Mouse (Mus musculus) megakaryocyte, embryonic 14.5 days (primary cell): Measurements from ENCODE around the gene Robo1. TPM values are rescaled to one million over a fixed set of nuclear protein-coding genes. Genes with fewer than 3 reads are reported as not detected.

Experiments
- H3K27me3 ChIP-seq: replicated peaks from 2 replicates; pipeline ENCODE3; 2012; ENCODE audit warnings: inconsistent platforms
- H3K36me3 ChIP-seq: replicated peaks from 2 replicates; pipeline ENCODE3; 2012; ENCODE audit warnings: low read length, inconsistent platforms, mixed read lengths
- H3K4me1 ChIP-seq: 2 replicates; pipeline ENCODE4 v1.6.1; 2012; ENCODE audit warnings: inconsistent platforms
- H3K4me3 ChIP-seq: replicated peaks from 2 replicates; pipeline ENCODE3; 2012; ENCODE audit warnings: moderate library complexity, mild to moderate bottlenecking, inconsistent platforms
- H3K9me3 ChIP-seq: 2 replicates; pipeline ENCODE4 v1.6.1; 2012; ENCODE audit warnings: inconsistent platforms
- FLI1 ChIP-seq: IDR thresholded peaks from 2 replicates; pipeline ENCODE4 v1.6.1; 2012; ENCODE audit warnings: low read length, inconsistent platforms, mixed read lengths
- GATA1 ChIP-seq: IDR thresholded peaks from 3 replicates; pipeline ENCODE4 v1.6.1; 2012; ENCODE audit warnings: mixed read lengths, low read length, inconsistent platforms, borderline replicate concordance
- polyA plus RNA-seq: library from polyadenylated mRNA; stranded (reverse); fragments of >175 nt; gene quantifications from 2 replicates; pipeline ENCODE4 v1.2.3, GENCODE M21; 2012; ENCODE audit warnings: low replicate concordance; ENCODE audit not compliant: insufficient read depth

The Robo1 gene
- polyA plus RNA-seq, 1 experiment, result 0.03 TPM

DNA sequence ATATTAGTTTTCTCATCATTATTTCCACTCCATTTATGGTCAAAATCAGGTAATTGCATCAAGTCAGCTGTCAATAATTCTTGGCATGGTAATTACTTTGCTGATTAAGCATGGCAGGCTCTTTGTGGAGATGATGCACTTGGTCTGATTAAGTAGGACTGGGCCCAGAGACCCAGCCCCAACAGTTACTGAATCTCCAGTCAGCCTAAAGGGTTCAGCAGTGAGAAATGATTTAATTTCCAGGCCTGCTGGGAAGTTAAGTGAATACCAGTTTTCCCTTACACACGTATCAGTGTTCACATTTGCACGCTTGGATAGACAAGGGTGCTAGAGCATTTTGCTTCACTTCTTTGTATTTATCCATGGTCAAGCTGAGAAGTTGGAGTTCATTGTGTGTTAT, 526.2 kb downstream of the Robo1 start:
- TF ChIP-seq GATA1 (no peak), FLI1 (no peak)
- Histone ChIP-seq H3K27me3 (no peaks in the 10 kb centered on the region), H3K4me3 (no peak overlapping the region), H3K36me3 (no peaks in the 10 kb centered on the region), H3K4me1 (no peaks in the 10 kb centered on the region), H3K9me3 (no peaks in the 10 kb centered on the region)

DNA sequence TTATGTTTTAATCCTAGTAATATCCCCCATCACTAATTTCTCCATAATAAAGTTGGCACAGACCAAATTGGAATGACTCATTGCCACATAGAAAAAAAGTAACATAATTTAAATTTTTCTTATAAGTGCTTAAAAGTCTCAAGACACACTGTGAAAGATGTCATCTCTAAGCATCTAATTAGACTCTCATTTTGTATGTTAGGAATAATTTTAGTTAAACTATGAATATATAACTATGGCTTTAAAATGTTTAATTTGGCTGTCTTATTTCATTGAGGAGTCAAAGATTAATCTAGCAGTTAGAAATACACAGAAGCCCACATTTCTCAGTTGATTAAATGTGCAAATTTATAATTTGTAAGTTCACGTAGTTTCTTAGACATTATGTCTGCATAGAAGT, 530.9 kb downstream of the Robo1 start:
- no peaks in the 10 kb centered on the region for H3K27me3 ChIP-seq
- peaks cover 9% of the 10 kb centered on the region; the same call in 1 of the 2 replicates for H3K9me3 ChIP-seq
- no peak overlapping the region for H3K4me3 ChIP-seq
- no peaks in the 10 kb centered on the region for H3K4me1 ChIP-seq
- TF ChIP-seq GATA1 (no peak), FLI1 (no peak)
- H3K36me3 ChIP-seq, result no peaks in the 10 kb centered on the region

GRCm38 (mm10) chr16:72841066-72841465, 533.0 kb downstream of the Robo1 start:
- H3K4me1 ChIP-seq, result no peaks in the 10 kb centered on the region
- TF ChIP-seq FLI1, result no peak
- TF ChIP-seq GATA1, result no peak
- H3K9me3 ChIP-seq, result peaks cover 9% of the 10 kb centered on the region; the same call in 1 of the 2 replicates
- no peaks in the 10 kb centered on the region for H3K36me3 ChIP-seq
- no peak overlapping the region for H3K4me3 ChIP-seq
- H3K27me3 ChIP-seq, result no peaks in the 10 kb centered on the region

DNA sequence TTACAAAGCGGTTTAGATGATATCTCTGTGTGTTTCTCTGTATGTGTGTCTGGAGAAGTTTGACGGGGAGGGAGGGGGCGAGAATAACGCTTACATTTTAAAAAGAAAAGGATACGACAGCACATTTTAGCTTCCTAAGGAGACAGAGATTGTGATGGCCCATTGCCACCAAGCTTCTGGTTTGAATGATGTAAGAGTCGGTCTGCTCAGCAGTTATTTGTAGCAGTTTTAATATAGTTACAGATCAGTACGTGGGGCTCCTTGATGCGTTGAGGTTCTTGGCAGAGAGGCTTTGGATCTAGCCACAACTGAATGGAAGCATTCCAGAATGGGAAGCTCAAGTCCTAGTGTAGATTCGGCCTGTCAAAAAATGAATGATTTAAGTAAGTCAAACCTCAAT, 546.0 kb downstream of the Robo1 start:
- Histone ChIP-seq H3K36me3 (no peaks in the 10 kb centered on the region), H3K4me1 (no peaks in the 10 kb centered on the region), H3K27me3 (no peaks in the 10 kb centered on the region), H3K4me3 (no peak overlapping the region), H3K9me3 (peaks cover 17% of the 10 kb centered on the region; the same call in 1 of the 2 replicates)
- TF ChIP-seq FLI1 (no peak), GATA1 (no peak)

GRCm38 (mm10) chr16:72854809-72855503, 546.9 kb downstream of the Robo1 start:
- no peaks in the 10 kb centered on the region for H3K36me3 ChIP-seq
- no peak overlapping the region for H3K4me3 ChIP-seq
- H3K9me3 ChIP-seq, result peaks cover 17% of the 10 kb centered on the region; the same call in 1 of the 2 replicates
- H3K27me3 ChIP-seq, result no peaks in the 10 kb centered on the region
- TF ChIP-seq GATA1 (no peak), FLI1 (no peak)
- H3K4me1 ChIP-seq, result no peaks in the 10 kb centered on the region

DNA sequence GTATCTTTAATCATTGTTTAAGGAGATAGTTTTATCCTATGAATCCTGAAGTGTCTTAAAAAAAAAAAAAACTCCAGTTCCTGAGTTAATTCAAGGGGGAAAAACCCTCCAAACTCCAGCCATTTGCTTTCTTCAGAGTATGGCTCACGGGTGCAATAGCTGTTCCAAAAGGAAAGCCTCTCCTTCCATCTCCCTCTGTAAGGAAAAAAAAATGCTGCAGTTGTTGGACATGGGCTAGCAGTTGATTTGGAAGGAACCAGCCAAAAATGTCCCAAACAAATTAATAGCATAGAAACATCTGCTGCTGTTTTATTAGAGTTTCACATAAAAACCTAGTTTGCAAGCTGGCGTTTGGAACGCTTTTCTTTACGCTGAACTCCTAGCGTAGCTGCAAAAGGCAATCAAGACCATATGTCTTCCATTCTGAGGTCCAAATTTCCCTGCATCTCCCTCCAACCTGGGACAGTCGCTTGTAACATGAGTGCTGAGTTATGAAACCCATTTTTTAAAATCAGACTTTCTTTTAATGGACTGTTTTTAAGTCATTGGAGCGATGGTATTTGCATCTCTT, 553.7 kb downstream of the Robo1 start:
- TF ChIP-seq GATA1, result no peak
- TF ChIP-seq FLI1, result no peak
- no peaks in the 10 kb centered on the region for H3K27me3 ChIP-seq
- H3K9me3 ChIP-seq, result peaks cover 10% of the 10 kb centered on the region; the same call in 1 of the 2 replicates
- H3K36me3 ChIP-seq, result no peaks in the 10 kb centered on the region
- no peaks in the 10 kb centered on the region for H3K4me1 ChIP-seq
- H3K4me3 ChIP-seq, result no peak overlapping the region

DNA sequence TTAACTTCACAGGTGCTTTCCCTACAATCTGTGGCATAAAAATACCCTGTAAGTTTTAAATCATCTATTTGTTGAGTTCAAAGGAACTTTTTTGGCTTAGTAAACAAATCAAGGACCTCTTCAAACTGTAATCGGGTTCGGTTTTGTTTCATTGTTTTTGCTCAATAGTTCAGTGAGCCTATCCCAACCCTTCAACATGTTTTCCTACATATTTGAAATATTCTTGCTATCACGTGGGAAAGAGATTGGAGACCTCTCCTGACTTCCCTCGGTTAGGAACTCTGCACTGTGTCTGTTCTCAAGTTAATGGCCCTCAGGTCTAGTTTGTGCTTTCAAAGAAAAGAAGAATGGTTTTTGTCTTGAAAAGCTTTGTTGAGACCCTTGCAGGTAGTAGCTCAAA, 557.9 kb downstream of the Robo1 start:
- TF ChIP-seq GATA1, result no peak
- no peak for TF ChIP-seq FLI1
- Histone ChIP-seq H3K27me3 (no peaks in the 10 kb centered on the region), H3K4me3 (no peak overlapping the region), H3K4me1 (no peaks in the 10 kb centered on the region), H3K9me3 (peaks cover 12% of the 10 kb centered on the region; the same call in 1 of the 2 replicates), H3K36me3 (no peaks in the 10 kb centered on the region)

DNA sequence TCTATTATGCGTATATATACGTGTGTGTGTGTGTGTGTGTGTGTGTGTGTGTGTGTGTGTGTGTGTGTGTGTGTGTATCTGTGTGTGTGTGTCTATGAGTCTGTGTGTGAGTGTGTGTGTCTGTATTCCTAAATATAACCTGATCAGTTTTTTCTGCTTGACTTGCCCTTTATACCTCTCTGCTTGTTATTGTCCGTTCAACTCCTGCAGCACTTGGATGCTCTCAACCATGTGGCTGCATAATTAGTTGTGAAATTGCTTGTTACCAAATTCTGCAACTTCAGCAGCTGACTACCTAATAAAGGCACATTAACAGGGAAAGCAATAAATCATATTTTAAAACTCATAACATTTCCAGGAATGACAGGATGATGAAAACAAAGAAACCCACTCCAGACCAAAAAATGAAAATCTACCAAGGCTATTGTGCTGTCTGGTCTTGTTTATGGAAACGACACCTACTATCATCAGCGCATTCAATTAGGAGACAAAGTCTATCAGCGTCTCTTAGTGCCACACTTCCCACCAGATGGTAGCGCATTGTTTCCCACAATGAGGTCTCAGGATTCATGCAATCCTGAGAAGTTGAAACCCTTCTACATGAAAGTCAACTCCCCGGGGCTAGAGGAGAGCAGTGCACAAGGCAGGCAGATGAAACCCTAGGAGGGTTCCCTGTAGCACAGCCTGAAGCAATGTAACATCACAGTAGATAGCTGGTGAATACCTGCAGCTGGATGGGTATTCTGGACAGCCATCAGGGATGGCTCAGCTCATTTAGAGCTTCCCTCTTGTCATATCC, 567.0 kb downstream of the Robo1 start:
- no peaks in the 10 kb centered on the region for H3K4me1 ChIP-seq
- TF ChIP-seq FLI1, result no peak
- TF ChIP-seq GATA1, result no peak

DNA sequence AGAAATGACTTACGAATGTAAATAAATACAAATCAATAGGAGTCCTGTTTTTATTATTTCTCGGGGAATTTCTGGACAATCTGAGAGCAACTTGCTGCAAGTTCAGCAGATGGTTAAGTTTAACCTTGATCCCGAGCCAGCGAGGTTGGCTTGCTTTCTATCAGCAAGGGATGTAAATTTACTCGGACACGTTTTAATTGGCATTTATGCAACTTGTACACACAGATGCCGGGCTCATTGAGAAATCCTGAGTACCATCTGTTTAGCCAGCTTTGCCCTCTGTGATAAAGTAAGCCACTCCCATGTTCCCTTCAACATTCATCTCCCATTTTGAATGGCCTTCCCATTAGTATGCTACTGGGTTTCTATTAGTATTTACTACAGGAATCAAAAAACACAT, 580.0 kb downstream of the Robo1 start:
- H3K4me3 ChIP-seq, result no peak overlapping the region
- H3K36me3 ChIP-seq, result no peaks in the 10 kb centered on the region
- H3K9me3 ChIP-seq, result peaks cover 8% of the 10 kb centered on the region; the same call in 1 of the 2 replicates
- H3K27me3 ChIP-seq, result no peaks in the 10 kb centered on the region
- H3K4me1 ChIP-seq, result no peaks in the 10 kb centered on the region
- TF ChIP-seq FLI1 (no peak), GATA1 (no peak)

More for the DNA sequence above, 567.0 kb downstream of the Robo1 start:
- no peak overlapping the region for H3K4me3 ChIP-seq
- H3K36me3 ChIP-seq, result no peaks in the 10 kb centered on the region
- H3K9me3 ChIP-seq, result peaks cover 8% of the 10 kb centered on the region
- H3K27me3 ChIP-seq, result no peaks in the 10 kb centered on the region

DNA sequence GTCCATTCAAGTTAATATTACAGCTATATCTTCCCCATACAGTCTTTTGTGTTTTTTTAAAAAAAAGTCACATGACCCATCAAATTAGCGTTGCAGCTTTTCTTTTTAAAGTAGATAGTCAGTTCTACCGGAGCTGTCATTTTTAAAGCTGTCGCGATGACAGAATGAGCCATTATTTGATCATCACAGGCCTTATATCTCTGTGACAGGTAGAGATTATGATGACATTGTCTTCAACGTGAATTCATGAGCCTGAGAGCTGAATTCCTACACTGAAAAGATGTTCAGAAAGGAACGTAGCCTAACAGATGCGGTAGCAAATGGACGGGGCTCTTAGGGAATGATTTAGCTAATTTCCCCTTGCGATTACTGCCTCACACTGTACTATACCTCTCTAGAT, 581.3 kb downstream of the Robo1 start:
- Histone ChIP-seq H3K4me3 (no peak overlapping the region), H3K4me1 (no peaks in the 10 kb centered on the region), H3K36me3 (no peaks in the 10 kb centered on the region), H3K9me3 (peaks cover 10% of the 10 kb centered on the region), H3K27me3 (no peaks in the 10 kb centered on the region)
- TF ChIP-seq FLI1 (no peak), GATA1 (no peak)
